Mouse (Mus musculus) macrophage (primary cell): Measurements from ENCODE around the gene Sdc1. TPM values are rescaled to one million over a fixed set of nuclear protein-coding genes. Genes with fewer than 3 reads are reported as not detected.

Experiments used
- H3K27ac ChIP-seq: fragments of 350-480 bp; formaldehyde crosslinking; 2 replicates; pipeline ENCODE4 v1.9.0; 2021
- H3K36me3 ChIP-seq: fragments of 350-480 bp; formaldehyde crosslinking; 2 replicates; pipeline ENCODE4 v1.9.0; 2021; ENCODE audit errors: inconsistent target
- H3K4me3 ChIP-seq: fragments of 350-480 bp; formaldehyde crosslinking; 2 replicates; pipeline ENCODE4 v1.9.0; 2021; ENCODE audit errors: inconsistent target
- H3K79me2 ChIP-seq: fragments of 350-480 bp; formaldehyde crosslinking; 2 replicates; pipeline ENCODE4 v1.9.0; 2021; ENCODE audit errors: inconsistent target
- WGBS: methylation state at CpG from one replicate; pipeline ENCODE4 v1.1.7; 2026; ENCODE audit warnings: inconsistent platforms; ENCODE audit not compliant: missing documents; 5-methylcytosine and 5-hydroxymethylcytosine counted together
- polyA plus RNA-seq: library from polyadenylated mRNA; stranded (reverse); fragments of 250-400 nt; gene quantifications from 3 replicates; pipeline ENCODE4 v1.2.4, GENCODE M21; 2018; ENCODE audit warnings: inconsistent platforms

Gene Sdc1
- polyA plus RNA-seq, 1 experiment from 2014 or later: 3.2 TPM

- WGBS: 88% methylated on average over 9 of the region's 9 CpGs
- Histone ChIP-seq H3K27ac (no peak overlapping the region), H3K36me3 (no peaks in the 10 kb centered on the region), H3K4me3 (no peak overlapping the region), H3K79me2 (no peaks in the 10 kb centered on the region)
Observed at GRCm38 (mm10) chr12:8827014-8827715, 56.0 kb downstream of the Sdc1 start.

DNA sequence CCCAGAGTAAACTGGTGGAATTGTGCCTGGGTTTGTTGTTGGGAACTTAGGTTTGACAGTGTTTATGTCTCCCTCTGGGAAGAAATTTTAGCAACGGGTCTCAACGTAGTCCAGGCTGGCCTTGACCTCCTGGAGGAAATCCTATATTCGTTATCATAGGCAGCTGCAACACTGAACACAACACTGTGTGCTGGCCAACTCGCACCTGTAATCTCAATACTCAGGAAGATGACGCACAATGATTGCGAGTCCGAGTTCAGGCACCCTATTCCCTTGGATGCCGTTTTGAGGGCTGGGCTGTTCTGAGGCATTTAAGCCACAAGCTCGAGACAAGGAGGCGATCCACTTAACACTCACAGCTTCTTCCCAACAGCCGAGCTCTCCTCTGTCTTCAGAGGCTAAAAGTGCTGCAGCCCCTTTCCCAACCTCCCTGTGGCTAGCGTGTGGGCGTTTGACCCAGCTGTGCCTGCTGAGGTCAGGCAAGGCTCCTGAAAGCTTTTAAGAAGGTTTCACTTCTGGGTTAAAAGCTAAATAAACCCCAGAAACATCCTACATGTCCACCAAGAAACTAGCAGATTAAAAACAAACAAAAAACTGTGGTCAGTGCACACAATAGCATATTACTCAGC lies 58.0 kb downstream of the Sdc1 start:
- no peak overlapping the region for H3K4me3 ChIP-seq
- H3K27ac ChIP-seq: no peak overlapping the region
- WGBS: 63% methylated on average over 13 of the region's 13 CpGs
- H3K36me3 ChIP-seq: no peaks in the 10 kb centered on the region
- H3K79me2 ChIP-seq: no peaks in the 10 kb centered on the region

- no peaks in the 10 kb centered on the region for H3K79me2 ChIP-seq
- no peak overlapping the region for H3K27ac ChIP-seq
- H3K4me3 ChIP-seq: no peak overlapping the region
- 32% methylated on average over 5 of the region's 5 CpGs for WGBS
- no peaks in the 10 kb centered on the region for H3K36me3 ChIP-seq
Observed at GRCm38 (mm10) chr12:8829661-8830040, 58.5 kb downstream of the Sdc1 start.

DNA sequence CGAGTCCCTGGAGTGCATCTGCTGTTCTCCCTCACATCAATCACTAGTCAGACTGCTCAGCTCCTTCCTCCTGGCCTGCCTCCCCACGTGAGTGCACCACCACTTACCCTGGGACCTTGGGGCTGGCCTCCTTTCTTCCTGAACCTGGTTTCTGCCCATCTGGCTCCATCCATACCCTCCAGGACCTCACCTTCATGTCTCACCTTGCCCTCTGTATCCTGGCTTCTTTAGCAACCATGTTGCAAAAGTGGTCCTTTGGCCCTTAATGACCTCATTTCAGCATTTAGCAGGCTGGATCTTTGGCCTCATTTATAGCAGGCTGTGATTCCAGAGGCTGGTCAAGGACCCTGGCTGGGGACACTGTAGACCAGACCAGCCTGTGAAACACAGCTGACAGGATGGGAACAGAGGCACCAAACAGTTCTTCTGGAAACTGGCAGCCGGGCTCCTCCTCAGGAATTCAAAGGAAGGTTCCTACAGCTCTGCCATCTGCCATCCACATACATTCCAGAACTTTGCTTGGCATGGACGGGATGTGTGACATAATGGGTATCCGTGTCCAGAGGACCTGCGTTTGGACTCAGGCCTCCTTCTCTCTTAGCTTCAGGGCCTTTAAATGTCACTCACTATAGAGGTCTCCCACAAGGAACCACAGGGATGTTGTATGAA lies 60.0 kb downstream of the Sdc1 start:
- no peaks in the 10 kb centered on the region for H3K79me2 ChIP-seq
- no peak overlapping the region for H3K4me3 ChIP-seq
- H3K27ac ChIP-seq: no peak overlapping the region
- no peaks in the 10 kb centered on the region for H3K36me3 ChIP-seq
- WGBS: 94% methylated on average over 6 of the region's 6 CpGs

GRCm38 (mm10) chr12:8831710-8832109 lies 60.6 kb downstream of the Sdc1 start:
- Histone ChIP-seq H3K36me3 (no peaks in the 10 kb centered on the region), H3K4me3 (no peak overlapping the region), H3K79me2 (no peaks in the 10 kb centered on the region), H3K27ac (no peak overlapping the region)
- WGBS: 14% methylated on average over 6 of the region's 6 CpGs

GRCm38 (mm10) chr12:8840782-8841325 lies 69.7 kb downstream of the Sdc1 start:
- Histone ChIP-seq H3K36me3 (no peaks in the 10 kb centered on the region), H3K27ac (no peak overlapping the region), H3K4me3 (no peak overlapping the region), H3K79me2 (no peaks in the 10 kb centered on the region)
- 72% methylated on average over 7 of the region's 7 CpGs for WGBS

DNA sequence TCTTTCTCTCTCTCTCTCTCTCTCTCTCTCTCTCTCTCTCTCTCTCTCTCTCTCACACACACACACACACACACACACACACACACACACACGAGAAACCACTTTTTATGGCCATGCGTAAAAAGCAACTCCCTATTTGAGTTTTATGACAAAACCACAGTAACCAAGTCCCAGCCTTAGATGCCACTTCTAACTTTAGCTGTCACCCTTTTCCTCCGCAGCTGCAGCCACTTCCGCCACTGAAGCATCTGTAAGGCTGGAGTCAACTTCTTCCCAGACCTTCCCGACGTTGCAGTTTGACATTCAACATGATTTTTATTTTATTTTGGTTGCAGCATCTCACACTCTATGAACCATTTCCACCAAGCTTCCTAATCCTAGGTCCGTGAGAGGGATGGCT lies 71.6 kb downstream of the Sdc1 start:
- Histone ChIP-seq H3K4me3 (no peak overlapping the region), H3K27ac (no peak overlapping the region), H3K36me3 (no peaks in the 10 kb centered on the region), H3K79me2 (no peaks in the 10 kb centered on the region)
- 7% methylated on average over 5 of the region's 7 CpGs for WGBS

Other genes starting within 250 kb of the Sdc1 start
- gene Slc7a15, start 172.3 kb upstream of the Sdc1 start, polyA plus RNA-seq: not detected in 3 replicates
- gene Pum2, start 97.2 kb upstream of the Sdc1 start, polyA plus RNA-seq: 61.0 to 80.1 TPM (median 72.2 TPM) in 3 replicates
- gene Laptm4a, start 150.3 kb downstream of the Sdc1 start, polyA plus RNA-seq: 297 to 494 TPM (median 475 TPM) in 3 replicates
- gene Matn3, start 176.6 kb downstream of the Sdc1 start, polyA plus RNA-seq: not detected in 3 replicates
- 0.49 to 1.4 TPM (median 1.3 TPM) in 3 replicates for gene Wdr35, start 202.6 kb downstream of the Sdc1 start, polyA plus RNA-seq